Mouse (Mus musculus) liver, postnatal 0 days (tissue): ENCODE measurements around the gene Cwc25. TPM values are rescaled to one million over a fixed set of nuclear protein-coding genes. Genes with fewer than 3 reads are reported as not detected.

Source experiments
- ATAC-seq: fragments of 200-750 bp; cut with Nextera tagmentation; 2 replicates; pipeline ENCODE4 v1.8.0; 2017; ENCODE audit warnings: mild to moderate bottlenecking, moderate library complexity
- DNase-seq: peaks from one replicate; pipeline ENCODE4 v3.0.0-alpha.2; 2016
- H3K27ac ChIP-seq: fragments of 300-500 bp; sonication (generic); 2 replicates; pipeline ENCODE4 v1.5.1; 2014; ENCODE audit warnings: antibody characterized with exemption, moderate library complexity, mild to moderate bottlenecking, low read depth
- H3K27me3 ChIP-seq: fragments of 300-500 bp; sonication (generic); 2 replicates; pipeline ENCODE4 v1.6.1; 2014; ENCODE audit warnings: low read length, control low read depth, mixed read lengths; ENCODE audit not compliant: insufficient read depth
- H3K36me3 ChIP-seq: fragments of 300-500 bp; sonication (generic); replicated peaks from 2 replicates; pipeline ENCODE4 v1.6.1; 2014; ENCODE audit warnings: mild to moderate bottlenecking, control low read depth, low read length, moderate library complexity, mixed read lengths; ENCODE audit not compliant: insufficient read depth
- H3K4me1 ChIP-seq: fragments of 300-500 bp; sonication (generic); 2 replicates; pipeline ENCODE4 v1.6.1; 2014; ENCODE audit warnings: antibody characterized with exemption, mild to moderate bottlenecking, control low read depth; ENCODE audit not compliant: insufficient read depth
- H3K4me2 ChIP-seq: fragments of 300-500 bp; sonication (generic); 2 replicates; pipeline ENCODE4 v1.6.1; 2014; ENCODE audit warnings: low read depth, mild to moderate bottlenecking, low read length, moderate library complexity, mixed read lengths
- H3K4me3 ChIP-seq: fragments of 300-500 bp; sonication (generic); 2 replicates; pipeline ENCODE4 v1.5.1; 2014; ENCODE audit warnings: low read depth, low read length
- H3K9ac ChIP-seq: fragments of 300-500 bp; sonication (generic); replicated peaks from 2 replicates; pipeline ENCODE4 v1.6.1; 2014; ENCODE audit warnings: mild to moderate bottlenecking, moderate library complexity
- H3K9me3 ChIP-seq: fragments of 300-500 bp; sonication (generic); 2 replicates; pipeline ENCODE4 v1.6.1; 2016; ENCODE audit warnings: mild to moderate bottlenecking, control low read depth, low read length, mixed read lengths
- CTCF ChIP-seq: sonication (generic); IDR thresholded peaks from 2 replicates; pipeline ENCODE4 v1.5.1; 2016; ENCODE audit warnings: antibody characterized with exemption, low read depth
- EP300 ChIP-seq: IDR thresholded peaks from 2 replicates; pipeline ENCODE4 v1.6.1; 2016; ENCODE audit warnings: antibody characterized with exemption, low read depth, mild to moderate bottlenecking
- WGBS: fragments of 180-500 bp; shearing (Covaris S2); extraction: QIAGEN DNeasy Blood & Tissue Kit; methylation state at CpG from one replicate; pipeline ENCODE4 v1.1.7; 2014; ENCODE audit not compliant: insufficient replicate concordance; 5-methylcytosine and 5-hydroxymethylcytosine counted together
- polyA plus RNA-seq: library from polyadenylated mRNA; unstranded; fragments of >200 nt; fragmentation: Nextera tagmentation; extraction: Ambion mirVana; gene quantifications from 2 replicates; pipeline ENCODE4 v1.2.1, GENCODE M21; 2015

Gene Cwc25
- polyA plus RNA-seq, 1 experiment from 2014 or later = 5.8 TPM

GRCm38 (mm10) chr11:97807626-97808025, 41.3 kb upstream of the Cwc25 start:
- Histone ChIP-seq H3K27ac (peak overlapping the region; percentile 51), H3K4me1 (peaks cover 74% of the 10 kb centered on the region), H3K9me3 (no peaks in the 10 kb centered on the region), H3K4me2 (peak overlapping the region; percentile 6; the same call in 1 of the 2 replicates), H3K27me3 (no peaks in the 10 kb centered on the region), H3K36me3 (peaks cover 28% of the 10 kb centered on the region), H3K9ac (no peak overlapping the region), H3K4me3 (no peak overlapping the region)
- DNase-seq (peak; percentile 11), ATAC-seq (no peak)
- WGBS = 38% methylated on average over 6 of the region's 6 CpGs
- TF ChIP-seq EP300 (no peak), CTCF (no peak)

GRCm38 (mm10) chr11:97806613-97806964, 40.2 kb upstream of the Cwc25 start:
- peaks cover 28% of the 10 kb centered on the region for H3K36me3 ChIP-seq
- no peak overlapping the region for H3K4me3 ChIP-seq
- ATAC-seq = no peak
- no peak overlapping the region for H3K4me2 ChIP-seq
- no peak overlapping the region for H3K27ac ChIP-seq
- H3K4me1 ChIP-seq = peaks cover 75% of the 10 kb centered on the region
- no peaks in the 10 kb centered on the region for H3K27me3 ChIP-seq
- DNase-seq = no peak
- no peaks in the 10 kb centered on the region for H3K9me3 ChIP-seq
- no peak overlapping the region for H3K9ac ChIP-seq
- 69% methylated on average over 7 of the region's 7 CpGs for WGBS
- no peak for TF ChIP-seq CTCF
- TF ChIP-seq EP300 = no peak

- WGBS = 58% methylated on average over 15 of the region's 15 CpGs
Observed at GRCm38 (mm10) chr11:97805662-97806612, 39.6 kb upstream of the Cwc25 start.

GRCm38 (mm10) chr11:97804841-97805661, 38.7 kb upstream of the Cwc25 start:
- TF ChIP-seq EP300 (no peak), CTCF (no peak)
- H3K27ac ChIP-seq = peak overlapping the region; percentile 66
- no peak overlapping the region for H3K4me3 ChIP-seq
- ATAC-seq = no peak
- H3K9ac ChIP-seq = no peak overlapping the region
- peak; percentile 37 for DNase-seq
- peak overlapping the region; percentile 41; the same call in 1 of the 2 replicates for H3K4me2 ChIP-seq
- no peaks in the 10 kb centered on the region for H3K9me3 ChIP-seq
- peaks cover 67% of the 10 kb centered on the region for H3K4me1 ChIP-seq
- WGBS = 31% methylated on average over 9 of the region's 9 CpGs
- H3K36me3 ChIP-seq = peaks cover 25% of the 10 kb centered on the region
- H3K27me3 ChIP-seq = no peaks in the 10 kb centered on the region

More at GRCm38 (mm10) chr11:97805662-97806612, 39.6 kb upstream of the Cwc25 start:
- Histone ChIP-seq H3K27me3 (no peaks in the 10 kb centered on the region), H3K9ac (no peak overlapping the region), H3K27ac (peak overlapping the region; percentile 66), H3K4me1 (peaks cover 76% of the 10 kb centered on the region), H3K36me3 (peaks cover 26% of the 10 kb centered on the region), H3K9me3 (no peaks in the 10 kb centered on the region), H3K4me2 (peak overlapping the region; percentile 29; the same call in 1 of the 2 replicates), H3K4me3 (no peak overlapping the region)
- no peak for TF ChIP-seq CTCF
- TF ChIP-seq EP300 = no peak
- DNase-seq = peak; percentile 14
- no peak for ATAC-seq

- 55% methylated on average over 5 of the region's 5 CpGs for WGBS
- H3K4me2 ChIP-seq = no peak overlapping the region
- H3K9me3 ChIP-seq = no peaks in the 10 kb centered on the region
- no peak overlapping the region for H3K4me3 ChIP-seq
- peaks cover 59% of the 10 kb centered on the region for H3K4me1 ChIP-seq
- peak overlapping the region; percentile 25; the same call in 1 of the 2 replicates for H3K27ac ChIP-seq
- DNase-seq (peak; percentile 16), ATAC-seq (no peak)
- H3K36me3 ChIP-seq = peaks cover 17% of the 10 kb centered on the region
- no peak overlapping the region for H3K9ac ChIP-seq
- H3K27me3 ChIP-seq = no peaks in the 10 kb centered on the region
- TF ChIP-seq CTCF (no peak), EP300 (no peak)
Observed at GRCm38 (mm10) chr11:97803847-97804246, 37.5 kb upstream of the Cwc25 start.

GRCm38 (mm10) chr11:97802495-97802894, 36.1 kb upstream of the Cwc25 start:
- no peak for DNase-seq
- H3K4me2 ChIP-seq = 0 out of 2 replicates have a peak overlapping the region, but pooled peaks have one; percentile 20
- H3K4me1 ChIP-seq = peaks cover 46% of the 10 kb centered on the region
- H3K27me3 ChIP-seq = no peaks in the 10 kb centered on the region
- no peak for TF ChIP-seq EP300
- TF ChIP-seq CTCF = no peak
- no peaks in the 10 kb centered on the region for H3K9me3 ChIP-seq
- no peak overlapping the region for H3K4me3 ChIP-seq
- WGBS = 38% methylated on average over 5 of the region's 6 CpGs
- ATAC-seq = no peak
- 0 out of 2 replicates have a peak overlapping the region, but pooled peaks have one; percentile 0 for H3K9ac ChIP-seq
- H3K27ac ChIP-seq = peak overlapping the region; percentile 94
- peaks cover 5% of the 10 kb centered on the region for H3K36me3 ChIP-seq
